In genomic region chr12:102743036-102743588, GRCm38 (mm10) we compare ENCODE assay signal across 9 mouse cellular contexts. TPM values are rescaled to one million over a fixed set of nuclear protein-coding genes. Genes with fewer than 3 reads are reported as not detected.
DNase-seq lines count a peak whose midpoint lies in the region; ATAC-seq and TF ChIP-seq lines count a peak whose summit lies in the region.
"Had no signal": no experiment of that assay in that cellular context is flagged by ENCODE, and none has a peak within 500 bp of the region (broad histone marks: within the 10 kb centered on the region; RNA-seq: fewer than 3 reads in every experiment).

No protein-coding gene starts in this region.

- no peak for DNase-seq in heart, adult 9 months (ENCODE audit: low spot score in 2 of 2)
- no peak for DNase-seq in MEL (ENCODE audit: low read depth, low spot score)
- no peak for DNase-seq in layer of hippocampus, adult 9-10 months (ENCODE audit: low spot score)
- DNase-seq in adrenal gland, postnatal 36 days: no peak
- no peak for DNase-seq in right cerebral cortex, adult 2 months (ENCODE audit: low spot score in 2 of 2)

- WGBS in heart, embryonic 16.5 days: under 1% methylated on average over 33 of the region's 33 CpGs
- WGBS in forebrain, embryonic 13.5 days: under 1% methylated on average over 33 of the region's 33 CpGs
- 1% methylated on average over 33 of the region's 33 CpGs for WGBS in liver, embryonic 15.5 days (ENCODE audit: insufficient replicate concordance)

- peaks cover 18% of the 10 kb centered on the region for H3K4me1 ChIP-seq in heart, embryonic 16.5 days (ENCODE audit: control insufficient read depth, insufficient read depth, low read length)
- peaks cover 8 to 23% of the 10 kb centered on the region in 2 experiments; a peak in 3 of 4 replicates for H3K4me1 ChIP-seq in MEL (ENCODE audit: control insufficient read depth in 1 of 2, insufficient read depth in 2 of 2, low read length in 2 of 2)
- H3K4me1 ChIP-seq in forebrain, embryonic 13.5 days: peaks cover 25% of the 10 kb centered on the region
- peaks cover 31% of the 10 kb centered on the region for H3K4me1 ChIP-seq in liver, embryonic 15.5 days (replicated peaks)

- TF ChIP-seq POLR2A in MEL (IDR thresholded peaks at IDR 0.05; ENCODE audit: control insufficient read depth in 1 of 2, insufficient read depth in 1 of 2, low read depth in 1 of 2, low read length in 2 of 2, poor library complexity in 1 of 2): no peak

- peak overlapping the region; percentile 92 for H3K4me3 ChIP-seq in heart, embryonic 16.5 days (ENCODE audit: low read length)
- peak overlapping the region; percentile 76 to 87 for H3K4me3 ChIP-seq in MEL (ENCODE audit: control insufficient read depth in 1 of 2, insufficient read depth in 1 of 2, low read depth in 2 of 2, low read length in 2 of 2)
- H3K4me3 ChIP-seq in forebrain, embryonic 13.5 days: peak overlapping the region; percentile 88
- H3K4me3 ChIP-seq in liver, embryonic 15.5 days (replicated peaks): peak overlapping the region; percentile 92

- H3K9me3 ChIP-seq in heart, embryonic 16.5 days (replicated peaks; ENCODE audit: control insufficient read depth, low read length): no peaks in the 10 kb centered on the region
- H3K9me3 ChIP-seq in MEL (replicated peaks; ENCODE audit: insufficient read depth, low read length): no peaks in the 10 kb centered on the region
- no peaks in the 10 kb centered on the region for H3K9me3 ChIP-seq in forebrain, embryonic 13.5 days (replicated peaks)
- no peaks in the 10 kb centered on the region for H3K9me3 ChIP-seq in liver, embryonic 15.5 days (replicated peaks)

- peak overlapping the region; percentile 83 for H3K4me2 ChIP-seq in heart, embryonic 16.5 days (ENCODE audit: low read depth, low read length)
- peak overlapping the region; percentile 87 for H3K4me2 ChIP-seq in forebrain, embryonic 13.5 days
- peak overlapping the region; percentile 78 for H3K4me2 ChIP-seq in liver, embryonic 15.5 days

- H3K27me3 ChIP-seq in heart, embryonic 16.5 days (ENCODE audit: control insufficient read depth, insufficient read depth, low read length): no peaks in the 10 kb centered on the region
- H3K27me3 ChIP-seq in MEL (ENCODE audit: control insufficient read depth in 1 of 2, insufficient read depth in 2 of 2, low read length in 2 of 2): no peaks in the 10 kb centered on the region
- no peaks in the 10 kb centered on the region for H3K27me3 ChIP-seq in forebrain, embryonic 13.5 days
- H3K27me3 ChIP-seq in liver, embryonic 15.5 days: no peaks in the 10 kb centered on the region

- TF ChIP-seq EP300 in MEL (IDR thresholded peaks at IDR 0.05; ENCODE audit: low read depth in 1 of 2, low read length in 2 of 2): no peak

- H3K36me3 ChIP-seq in heart, embryonic 16.5 days (ENCODE audit: control insufficient read depth, insufficient read depth): 0 out of 2 replicates have a peak, but pooled peaks cover 3% of the 10 kb centered on the region
- H3K36me3 ChIP-seq in MEL (ENCODE audit: control insufficient read depth in 1 of 2, insufficient read depth in 2 of 2, low read length in 2 of 2): peaks cover 0 to 43% of the 10 kb centered on the region in 2 experiments; a peak in 2 of 4 replicates
- peaks cover 18% of the 10 kb centered on the region for H3K36me3 ChIP-seq in forebrain, embryonic 13.5 days (ENCODE audit: poor library complexity, severe bottlenecking)
- peaks cover 21% of the 10 kb centered on the region for H3K36me3 ChIP-seq in liver, embryonic 15.5 days (replicated peaks)

- TF ChIP-seq RAD21 in MEL (IDR thresholded peaks at IDR 0.05; ENCODE audit: low read depth, low read length): no peak

- peaks cover 26% of the 10 kb centered on the region for H3K79me2 ChIP-seq in MEL (ENCODE audit: control insufficient read depth, insufficient read depth, low read length, poor library complexity)

- peak; percentile 39 for ATAC-seq in heart, embryonic 16.5 days (replicated peaks; ENCODE audit: extremely low read depth, insufficient read depth, low FRiP score)
- peak; percentile 71 for ATAC-seq in forebrain, embryonic 13.5 days
- ATAC-seq in liver, embryonic 15.5 days (ENCODE audit: insufficient read depth): peak; percentile 62

- TF ChIP-seq CTCF in MEL (IDR thresholded peaks at IDR 0.05 in 2 of 3, conservative IDR thresholded peaks at IDR 0.05 in 1 of 3; ENCODE audit: control insufficient read depth in 1 of 3, insufficient read depth in 1 of 3, low read depth in 2 of 3, low read length in 3 of 3, poor library complexity in 1 of 3, severe bottlenecking in 1 of 3): no peak

- H3K27ac ChIP-seq in heart, embryonic 16.5 days (ENCODE audit: low read length): peak overlapping the region; percentile 97
- peak overlapping the region; percentile 39 for H3K27ac ChIP-seq in MEL (ENCODE audit: control insufficient read depth, low read depth, low read length)
- peak overlapping the region; percentile 93 for H3K27ac ChIP-seq in forebrain, embryonic 13.5 days
- peak overlapping the region; percentile 96 for H3K27ac ChIP-seq in liver, embryonic 15.5 days (replicated peaks)

- peak overlapping the region; percentile 93 for H3K9ac ChIP-seq in heart, embryonic 16.5 days (ENCODE audit: low read length)
- H3K9ac ChIP-seq in MEL (ENCODE audit: control insufficient read depth, low read depth, low read length, poor library complexity, severe bottlenecking): peak overlapping the region; percentile 82
- H3K9ac ChIP-seq in forebrain, embryonic 13.5 days: peak overlapping the region; percentile 95
- peak overlapping the region; percentile 92 for H3K9ac ChIP-seq in liver, embryonic 15.5 days

TF ChIP-seq in MEL, 35 proteins besides CTCF, POLR2A, EP300 and RAD21:
- no peak for TF ChIP-seq USF1 (IDR thresholded peaks at IDR 0.05; ENCODE audit: low read depth, low read length)
- TF ChIP-seq GABPA (IDR thresholded peaks at IDR 0.05; ENCODE audit: low read depth, low read length): no peak
- no peak for TF ChIP-seq POLR2AphosphoS2 (IDR thresholded peaks at IDR 0.05; ENCODE audit: low read length)
- no peak for TF ChIP-seq E2F4 (IDR thresholded peaks at IDR 0.05; ENCODE audit: borderline replicate concordance, low read depth, low read length)
- no peak for TF ChIP-seq NELFE (IDR thresholded peaks at IDR 0.05; ENCODE audit: low read depth, low read length)
- no peak for TF ChIP-seq ZNF384 (IDR thresholded peaks at IDR 0.05; ENCODE audit: low read depth, low read length)
- no peak for TF ChIP-seq UBTF (IDR thresholded peaks at IDR 0.05; ENCODE audit: borderline replicate concordance, insufficient read depth, low read depth, low read length)
- TF ChIP-seq MYC (IDR thresholded peaks at IDR 0.05; ENCODE audit: low read depth, low read length): 0 out of 2 replicates have a peak, but pooled peaks have one; percentile 8

RNA-seq across cellular contexts. Expression of gene Moap1, which starts 0.3 kb away (rescaled TPM):
- 19.0 and 19.5 TPM in 2 replicates for polyA plus RNA-seq in heart, embryonic 16.5 days (2015; fragmentation: Nextera tagmentation; extraction: Ambion mirVana)
- total RNA-seq in MEL (2012; rRNA removed): 8.4 and 9.4 TPM in 2 replicates
- 1 to 10 TPM in 1 of 2 experiments, not detected in 1; 8.2 TPM for polyA plus RNA-seq in MEL (2012; ENCODE audit: insufficient read depth in 1 of 2, insufficient read length in 2 of 2, low read depth in 1 of 2, low replicate concordance in 2 of 2, missing spikeins in 1 of 2)
- 38.7 and 45.2 TPM in 2 replicates for polyA plus RNA-seq in forebrain, embryonic 13.5 days (2015; fragmentation: Nextera tagmentation; extraction: Ambion mirVana)
- 7.6 and 8.4 TPM in 2 replicates for polyA plus RNA-seq in liver, embryonic 15.5 days (2015; fragmentation: Nextera tagmentation; extraction: Ambion mirVana)
- total RNA-seq in adrenal gland, postnatal 36 days (2021): 10 to 100 TPM in 1 of 2 experiments, 1 to 10 TPM in 1; 7.7 to 15.3 TPM

RNA-seq across cellular contexts. Expression of gene Tmem251, which starts 0.5 kb away (rescaled TPM):
- polyA plus RNA-seq in heart, embryonic 16.5 days (2015; fragmentation: Nextera tagmentation; extraction: Ambion mirVana): 7.7 and 8.3 TPM in 2 replicates
- 9.0 and 9.3 TPM in 2 replicates for total RNA-seq in MEL (2012; rRNA removed)
- 10 to 100 TPM; 11.4 to 57.5 TPM for polyA plus RNA-seq in MEL (2012; ENCODE audit: insufficient read depth in 1 of 2, insufficient read length in 2 of 2, low read depth in 1 of 2, low replicate concordance in 2 of 2, missing spikeins in 1 of 2)
- 12.4 and 14.3 TPM in 2 replicates for polyA plus RNA-seq in forebrain, embryonic 13.5 days (2015; fragmentation: Nextera tagmentation; extraction: Ambion mirVana)
- polyA plus RNA-seq in liver, embryonic 15.5 days (2015; fragmentation: Nextera tagmentation; extraction: Ambion mirVana): 5.6 and 5.7 TPM in 2 replicates
- total RNA-seq in adrenal gland, postnatal 36 days (2021): 10 to 100 TPM in 1 of 2 experiments, 1 to 10 TPM in 1; 7.0 to 10.8 TPM

RNA-seq across cellular contexts. Expression of gene Gm28051, which starts 14.5 kb away (rescaled TPM):
- polyA plus RNA-seq in heart, embryonic 16.5 days (2015; fragmentation: Nextera tagmentation; extraction: Ambion mirVana): not detected in 2 replicates
- total RNA-seq in MEL (2012; rRNA removed): not detected in 2 replicates
- polyA plus RNA-seq in MEL (2012; ENCODE audit: insufficient read depth in 1 of 2, insufficient read length in 2 of 2, low read depth in 1 of 2, low replicate concordance in 2 of 2, missing spikeins in 1 of 2): not detected
- polyA plus RNA-seq in forebrain, embryonic 13.5 days (2015; fragmentation: Nextera tagmentation; extraction: Ambion mirVana): not detected in 2 replicates
- not detected in 2 replicates for polyA plus RNA-seq in liver, embryonic 15.5 days (2015; fragmentation: Nextera tagmentation; extraction: Ambion mirVana)
- not detected for total RNA-seq in adrenal gland, postnatal 36 days (2021)
- total RNA-seq: layer of hippocampus, postnatal 36 days had no signal

RNA-seq across cellular contexts. Expression of gene Gon7, which starts 14.5 kb away (rescaled TPM):
- 20.0 and 27.2 TPM in 2 replicates for polyA plus RNA-seq in heart, embryonic 16.5 days (2015; fragmentation: Nextera tagmentation; extraction: Ambion mirVana)
- 33.0 and 33.7 TPM in 2 replicates for total RNA-seq in MEL (2012; rRNA removed)
- 100 to 1,000 TPM in 1 of 2 experiments, 10 to 100 TPM in 1; 31.3 to 129 TPM for polyA plus RNA-seq in MEL (2012; ENCODE audit: insufficient read depth in 1 of 2, insufficient read length in 2 of 2, low read depth in 1 of 2, low replicate concordance in 2 of 2, missing spikeins in 1 of 2)
- polyA plus RNA-seq in forebrain, embryonic 13.5 days (2015; fragmentation: Nextera tagmentation; extraction: Ambion mirVana): 48.1 and 54.9 TPM in 2 replicates
- 12.7 and 12.8 TPM in 2 replicates for polyA plus RNA-seq in liver, embryonic 15.5 days (2015; fragmentation: Nextera tagmentation; extraction: Ambion mirVana)
- total RNA-seq in adrenal gland, postnatal 36 days (2021): 10 to 100 TPM; 15.5 to 15.8 TPM

RNA-seq across cellular contexts. Expression of gene Ubr7, which starts 14.7 kb away (rescaled TPM):
- 33.0 and 33.3 TPM in 2 replicates for polyA plus RNA-seq in heart, embryonic 16.5 days (2015; fragmentation: Nextera tagmentation; extraction: Ambion mirVana)
- 58.5 and 68.1 TPM in 2 replicates for total RNA-seq in MEL (2012; rRNA removed)
- polyA plus RNA-seq in MEL (2012; ENCODE audit: insufficient read depth in 1 of 2, insufficient read length in 2 of 2, low read depth in 1 of 2, low replicate concordance in 2 of 2, missing spikeins in 1 of 2): 10 to 100 TPM in 1 of 2 experiments, not detected in 1; 62.3 TPM
- polyA plus RNA-seq in forebrain, embryonic 13.5 days (2015; fragmentation: Nextera tagmentation; extraction: Ambion mirVana): 48.6 and 53.6 TPM in 2 replicates
- polyA plus RNA-seq in liver, embryonic 15.5 days (2015; fragmentation: Nextera tagmentation; extraction: Ambion mirVana): 18.2 and 18.9 TPM in 2 replicates
- total RNA-seq in adrenal gland, postnatal 36 days (2021): 10 to 100 TPM; 34.7 to 35.7 TPM

Comparison
In these comparisons a context has a peak if more than half of its experiments do, and no peak if none do; other contexts are left out.
1. H3K27ac ChIP-seq: peak in every context shown above with its lines; median percentile 97 in heart, embryonic 16.5 days; 96 in liver, embryonic 15.5 days; 93 in forebrain, embryonic 13.5 days; 39 in MEL.